Mouse (Mus musculus): Measurements from ENCODE around the gene Olfr1130.
"Not testable (repeated sequence)": the region's sequence is repeated elsewhere in the genome, so short reads cannot be mapped to it uniquely, and the experiment has no call there.

Gene Olfr1130

GRCm38 (mm10) chr2:87605912-87606311, at the start of gene Olfr1130:
Olfr1130 (plus strand) TSS chr2:87606212.
- not testable (repeated sequence) for DNase-seq (ENCODE audit: low spot score in 2 of 2)

GRCm38 (mm10) chr2:87573602-87574001, 32.4 kb upstream of the Olfr1130 start, which contains the start of gene Olfr1129:
Olfr1129 (plus strand) TSS chr2:87573902.
- DNase-seq (ENCODE audit: low spot score in 2 of 2) = not testable (repeated sequence)

- DNase-seq (ENCODE audit: low spot score in 2 of 2) = no peak
These were observed 20.8 kb downstream of the Olfr1130 start, which contains the start of gene Olfr1131 for GRCm38 (mm10) chr2:87626804-87627203. Olfr1131 (plus strand) TSS chr2:87627104.

- DNase-seq (ENCODE audit: low spot score in 2 of 2) = no peak
These were observed 31.4 kb downstream of the Olfr1130 start, which contains the start of gene Olfr1132 for GRCm38 (mm10) chr2:87637435-87637834. Olfr1132 (minus strand) TSS chr2:87637535.

- no peak for DNase-seq (ENCODE audit: low spot score in 2 of 2)
These were observed 36.4 kb downstream of the Olfr1130 start for GRCm38 (mm10) chr2:87642441-87642840.

GRCm38 (mm10) chr2:87647274-87647673, 41.3 kb downstream of the Olfr1130 start, which contains the start of gene Olfr1133:
Olfr1133 (minus strand) TSS chr2:87647374.
- no peak for DNase-seq (ENCODE audit: low spot score in 2 of 2)

GRCm38 (mm10) chr2:87658360-87658759, 52.3 kb downstream of the Olfr1130 start, which contains the start of gene Olfr1134:
Olfr1134 (minus strand) TSS chr2:87658460.
- DNase-seq (ENCODE audit: low spot score in 2 of 2) = no peak

Measured in spleen, postnatal 36 days (tissue).